Mouse (Mus musculus): ENCODE results near the gene Ugdh.

Gene Ugdh

GRCm38 (mm10) chr5:65434471-65435362 lies 1.0 kb downstream of the Ugdh start:
- peak; percentile 20 for DNase-seq (ENCODE audit: extremely low read depth, insufficient read length, low spot score)

- DNase-seq (ENCODE audit: extremely low read depth, insufficient read length, low spot score): no peak
These were observed 6.3 kb downstream of the Ugdh start for GRCm38 (mm10) chr5:65429441-65429840.

- DNase-seq (ENCODE audit: extremely low read depth, insufficient read length, low spot score): no peak
These were observed 7.4 kb downstream of the Ugdh start for GRCm38 (mm10) chr5:65428321-65428720.

- DNase-seq (ENCODE audit: extremely low read depth, insufficient read length, low spot score): no peak
These were observed 10.5 kb downstream of the Ugdh start for GRCm38 (mm10) chr5:65425251-65425650.

- DNase-seq (ENCODE audit: extremely low read depth, insufficient read length, low spot score): no peak
These were observed 11.5 kb downstream of the Ugdh start for GRCm38 (mm10) chr5:65424215-65424614.

GRCm38 (mm10) chr5:65422803-65423202 lies 12.9 kb downstream of the Ugdh start:
- DNase-seq (ENCODE audit: extremely low read depth, insufficient read length, low spot score): no peak

GRCm38 (mm10) chr5:65420822-65421221 lies 14.9 kb downstream of the Ugdh start:
- no peak for DNase-seq (ENCODE audit: extremely low read depth, insufficient read length, low spot score)

- DNase-seq (ENCODE audit: extremely low read depth, insufficient read length, low spot score): no peak
These were observed 16.6 kb downstream of the Ugdh start for GRCm38 (mm10) chr5:65419136-65419535.

- peak; percentile 16 for DNase-seq (ENCODE audit: extremely low read depth, insufficient read length, low spot score)
These were observed 19.9 kb downstream of the Ugdh start for GRCm38 (mm10) chr5:65415653-65416458.

- DNase-seq (ENCODE audit: extremely low read depth, insufficient read length, low spot score): no peak
These were observed 27.8 kb downstream of the Ugdh start for GRCm38 (mm10) chr5:65407989-65408388.

- DNase-seq (ENCODE audit: extremely low read depth, insufficient read length, low spot score): peak; percentile 45
These were observed 34.3 kb downstream of the Ugdh start for GRCm38 (mm10) chr5:65401251-65401994.

- DNase-seq (ENCODE audit: extremely low read depth, insufficient read length, low spot score): no peak
These were observed 41.3 kb downstream of the Ugdh start for GRCm38 (mm10) chr5:65394425-65394824.

GRCm38 (mm10) chr5:65391753-65392152 lies 44.0 kb downstream of the Ugdh start:
- no peak for DNase-seq (ENCODE audit: extremely low read depth, insufficient read length, low spot score)

GRCm38 (mm10) chr5:65390648-65391644 lies 44.8 kb downstream of the Ugdh start, which contains the start of the genes Rpl9 and Lias:
Gene Rpl9, minus strand, starts transcription at chr5:65391444.
Gene Lias, plus strand, starts transcription at chr5:65391497.
- DNase-seq (ENCODE audit: extremely low read depth, insufficient read length, low spot score): peak; percentile 99

- no peak for DNase-seq (ENCODE audit: extremely low read depth, insufficient read length, low spot score)
These were observed 48.5 kb downstream of the Ugdh start for GRCm38 (mm10) chr5:65387008-65387867.

- no peak for DNase-seq (ENCODE audit: extremely low read depth, insufficient read length, low spot score)
These were observed 50.0 kb downstream of the Ugdh start for GRCm38 (mm10) chr5:65385704-65386103.

- no peak for DNase-seq (ENCODE audit: extremely low read depth, insufficient read length, low spot score)
These were observed 61.0 kb downstream of the Ugdh start for GRCm38 (mm10) chr5:65374746-65375145.

GRCm38 (mm10) chr5:65371551-65371950 lies 64.2 kb downstream of the Ugdh start:
- no peak for DNase-seq (ENCODE audit: extremely low read depth, insufficient read length, low spot score)

- DNase-seq (ENCODE audit: extremely low read depth, insufficient read length, low spot score): no peak
These were observed 67.9 kb downstream of the Ugdh start for GRCm38 (mm10) chr5:65367837-65368236.

Measured in 3134 (cell line).